Mouse (Mus musculus) layer of hippocampus, adult 2 months (tissue): ENCODE results near the gene Tacc2. TPM values are rescaled to one million over a fixed set of nuclear protein-coding genes. Genes with fewer than 3 reads are reported as not detected.

Experiments
- DNase-seq, 2 experiments: peaks; one replicate each; pipeline ENCODE4 v3.0.0; 2022; ENCODE audit warnings: low spot score in 2 of 2
- H3K27ac ChIP-seq: fragments of 200-600 bp; 2 replicates; pipeline ENCODE4 v1.8.1; 2022
- H3K4me3 ChIP-seq: fragments of 200-600 bp; 2 replicates; pipeline ENCODE4 v1.8.1; 2022; ENCODE audit warnings: mild to moderate bottlenecking
- CTCF ChIP-seq: fragments of 200-600 bp; conservative IDR thresholded peaks from 2 replicates; pipeline ENCODE4 v1.8.1; 2022; ENCODE audit warnings: antibody characterized with exemption, mild to moderate bottlenecking, moderate library complexity
- total RNA-seq, 2 experiments: library from RNA; stranded (reverse); gene quantifications; 2 replicates each; pipeline ENCODE4 v1.2.3; 2021

Gene Tacc2
- total RNA-seq, 2 experiments from 2014 or later: 79.5 to 82.0 TPM

- peak overlapping the region; percentile 93 for H3K27ac ChIP-seq
- TF ChIP-seq CTCF: no peak
- H3K4me3 ChIP-seq: peak overlapping the region; percentile 82
- peak in 1 of 2 experiments; percentile 33 for DNase-seq
These were observed 115.9 kb downstream of the Tacc2 start for GRCm38 (mm10) chr7:130692943-130693799.

GRCm38 (mm10) chr7:130693800-130694193 is 116.6 kb downstream of the Tacc2 start:
- H3K27ac ChIP-seq: peak overlapping the region; percentile 93
- peak overlapping the region; percentile 82 for H3K4me3 ChIP-seq
- DNase-seq: no peak
- TF ChIP-seq CTCF: peak; percentile 57

- TF ChIP-seq CTCF: no peak
- H3K27ac ChIP-seq: peak overlapping the region; percentile 61; the same call in 1 of the 2 replicates
- no peak for DNase-seq
- peak overlapping the region; percentile 82 for H3K4me3 ChIP-seq
These were observed 118.6 kb downstream of the Tacc2 start for GRCm38 (mm10) chr7:130695669-130696338.

- peak in 1 of 2 experiments; percentile 53 for DNase-seq
- H3K27ac ChIP-seq: peak overlapping the region; percentile 61
- TF ChIP-seq CTCF: no peak
- H3K4me3 ChIP-seq: peak overlapping the region; percentile 82
These were observed 119.4 kb downstream of the Tacc2 start for GRCm38 (mm10) chr7:130696347-130697234.

GRCm38 (mm10) chr7:130698480-130698879 is 121.2 kb downstream of the Tacc2 start:
- H3K4me3 ChIP-seq: no peak overlapping the region
- TF ChIP-seq CTCF: no peak
- no peak overlapping the region for H3K27ac ChIP-seq
- no peak for DNase-seq

- DNase-seq: no peak
- TF ChIP-seq CTCF: no peak
- no peak overlapping the region for H3K4me3 ChIP-seq
- no peak overlapping the region for H3K27ac ChIP-seq
These were observed 124.1 kb downstream of the Tacc2 start for GRCm38 (mm10) chr7:130701336-130701735.

- TF ChIP-seq CTCF: no peak
- DNase-seq: no peak
- H3K27ac ChIP-seq: no peak overlapping the region
- no peak overlapping the region for H3K4me3 ChIP-seq
These were observed 128.0 kb downstream of the Tacc2 start for GRCm38 (mm10) chr7:130705230-130705629.

- DNase-seq: no peak
- no peak for TF ChIP-seq CTCF
- Histone ChIP-seq H3K27ac (no peak overlapping the region), H3K4me3 (no peak overlapping the region)
These were observed 131.7 kb downstream of the Tacc2 start for GRCm38 (mm10) chr7:130708940-130709339.

- no peak for TF ChIP-seq CTCF
- no peak overlapping the region for H3K27ac ChIP-seq
These were observed 132.4 kb downstream of the Tacc2 start for GRCm38 (mm10) chr7:130709372-130710274.

GRCm38 (mm10) chr7:130711851-130712250 is 134.6 kb downstream of the Tacc2 start:
- Histone ChIP-seq H3K4me3 (no peak overlapping the region), H3K27ac (no peak overlapping the region)
- DNase-seq: no peak
- TF ChIP-seq CTCF: no peak

More at GRCm38 (mm10) chr7:130709372-130710274, 132.4 kb downstream of the Tacc2 start:
- H3K4me3 ChIP-seq: no peak overlapping the region
- DNase-seq: no peak

GRCm38 (mm10) chr7:130713319-130713718 is 136.1 kb downstream of the Tacc2 start:
- no peak for DNase-seq
- TF ChIP-seq CTCF: no peak
- Histone ChIP-seq H3K27ac (no peak overlapping the region), H3K4me3 (no peak overlapping the region)

GRCm38 (mm10) chr7:130715467-130715866 is 138.2 kb downstream of the Tacc2 start:
- DNase-seq: no peak
- H3K27ac ChIP-seq: no peak overlapping the region

More at GRCm38 (mm10) chr7:130715467-130715866, 138.2 kb downstream of the Tacc2 start:
- TF ChIP-seq CTCF: no peak
- H3K4me3 ChIP-seq: no peak overlapping the region
